Mouse (Mus musculus): ENCODE measurements at regions not wholly inside any gene's neighbourhood (a gene's known extent, or its start where the extent isn't known, plus 50 kb on each side); places are given as distances from the start of the nearest gene placed in this dataset. TPM values are rescaled to one million over a fixed set of nuclear protein-coding genes. Genes with fewer than 3 reads are reported as not detected.

GRCm38 (mm10) chr16:3273427-3273826, 317.4 kb upstream of the Olfr161 start:
- 81% methylated on average over 2 of the region's 2 CpGs for WGBS
- ATAC-seq (ENCODE audit: insufficient number of reproducible peaks, low FRiP score, low TSS enrichment, low read depth): no peak

More at GRCm38 (mm10) chr16:3273427-3273826, 317.4 kb upstream of the Olfr161 start:
- Histone ChIP-seq H3K27me3 (no peaks in the 10 kb centered on the region), H3K4me2 (no peak overlapping the region), H3K9me3 (peaks cover 35% of the 10 kb centered on the region), H3K4me1 (no peaks in the 10 kb centered on the region), H3K9ac (no peak overlapping the region), H3K36me3 (no peaks in the 10 kb centered on the region), H3K4me3 (no peak overlapping the region), H3K27ac (no peak overlapping the region)

Small RNA genes lying in the stretch of these regions (microRNA-seq; reads per million reads assigned to microRNA genes)
- not detected for gene Gm23215
